Mouse (Mus musculus): ENCODE data around the gene Ptbp2. TPM values are rescaled to one million over a fixed set of nuclear protein-coding genes. Genes with fewer than 3 reads are reported as not detected.

Gene Ptbp2
- polyA plus RNA-seq (2015; fragmentation: Nextera tagmentation; extraction: Ambion mirVana): 42.6 and 48.1 TPM in 2 replicates

- H3K27ac ChIP-seq (ENCODE audit: low read length): peak within 1 kb of the TSS; percentile 97
- peaks cover 4% of the 10 kb centered on the region for H3K4me1 ChIP-seq (ENCODE audit: control insufficient read depth, insufficient read depth, low read length)
- H3K4me2 ChIP-seq (ENCODE audit: low read depth, low read length): peak within 1 kb of the TSS; percentile 90
- 0 out of 2 replicates have a peak, but pooled peaks cover 3% of the 10 kb centered on the region for H3K36me3 ChIP-seq (ENCODE audit: control insufficient read depth, insufficient read depth)
- no peaks in the 10 kb centered on the region for H3K9me3 ChIP-seq (replicated peaks; ENCODE audit: control insufficient read depth, low read length)
- peak within 1 kb of the TSS; percentile 99 for H3K9ac ChIP-seq (ENCODE audit: low read length)
- ATAC-seq (replicated peaks; ENCODE audit: extremely low read depth, insufficient read depth, low FRiP score): no peak
- WGBS: 88% methylated on average over 4 of the region's 4 CpGs
- H3K27me3 ChIP-seq (ENCODE audit: control insufficient read depth, insufficient read depth, low read length): no peaks in the 10 kb centered on the region
- H3K4me3 ChIP-seq (ENCODE audit: low read length): peak within 1 kb of the TSS; percentile 92
Measured at GRCm38 (mm10) chr3:119784366-119784765, at the start of gene Ptbp2. Gene Ptbp2, minus strand, starts transcription at chr3:119784466.

DNA sequence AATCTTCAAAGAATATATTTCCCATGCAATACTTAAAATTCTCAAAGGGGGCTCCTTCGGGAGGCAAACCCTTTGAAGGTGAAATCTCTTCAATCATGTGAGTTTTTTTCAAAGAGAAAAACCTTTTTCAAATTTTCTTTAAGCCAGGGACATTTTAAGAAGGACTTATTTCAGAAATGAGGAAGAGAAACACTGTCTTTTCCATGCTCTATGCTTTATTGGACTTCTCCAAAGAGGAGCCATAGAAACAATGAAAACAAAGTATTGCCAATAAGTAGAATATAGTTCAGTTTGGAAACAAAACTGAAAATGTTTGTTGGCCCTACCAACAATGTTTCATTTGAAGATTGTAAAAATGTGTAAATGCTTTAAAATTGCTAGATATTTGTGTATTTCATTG, 30.4 kb upstream of the Ptbp2 start:
- Histone ChIP-seq H3K4me1 (ENCODE audit: control insufficient read depth, insufficient read depth, low read length) (no peaks in the 10 kb centered on the region), H3K9me3 (replicated peaks; ENCODE audit: control insufficient read depth, low read length) (peaks cover 2% of the 10 kb centered on the region; the same call in 1 of the 2 replicates), H3K27me3 (ENCODE audit: control insufficient read depth, insufficient read depth, low read length) (no peaks in the 10 kb centered on the region), H3K27ac (ENCODE audit: low read length) (no peak overlapping the region), H3K4me2 (ENCODE audit: low read depth, low read length) (no peak overlapping the region), H3K4me3 (ENCODE audit: low read length) (no peak overlapping the region), H3K36me3 (ENCODE audit: control insufficient read depth, insufficient read depth) (no peaks in the 10 kb centered on the region), H3K9ac (ENCODE audit: low read length) (no peak overlapping the region)
- WGBS: 61% methylated on average over 1 of the region's 1 CpGs
- no peak for ATAC-seq (replicated peaks; ENCODE audit: extremely low read depth, insufficient read depth, low FRiP score)

- WGBS: 67% methylated on average over 7 of the region's 7 CpGs
Measured at GRCm38 (mm10) chr3:119806123-119806522, 21.9 kb upstream of the Ptbp2 start.

DNA sequence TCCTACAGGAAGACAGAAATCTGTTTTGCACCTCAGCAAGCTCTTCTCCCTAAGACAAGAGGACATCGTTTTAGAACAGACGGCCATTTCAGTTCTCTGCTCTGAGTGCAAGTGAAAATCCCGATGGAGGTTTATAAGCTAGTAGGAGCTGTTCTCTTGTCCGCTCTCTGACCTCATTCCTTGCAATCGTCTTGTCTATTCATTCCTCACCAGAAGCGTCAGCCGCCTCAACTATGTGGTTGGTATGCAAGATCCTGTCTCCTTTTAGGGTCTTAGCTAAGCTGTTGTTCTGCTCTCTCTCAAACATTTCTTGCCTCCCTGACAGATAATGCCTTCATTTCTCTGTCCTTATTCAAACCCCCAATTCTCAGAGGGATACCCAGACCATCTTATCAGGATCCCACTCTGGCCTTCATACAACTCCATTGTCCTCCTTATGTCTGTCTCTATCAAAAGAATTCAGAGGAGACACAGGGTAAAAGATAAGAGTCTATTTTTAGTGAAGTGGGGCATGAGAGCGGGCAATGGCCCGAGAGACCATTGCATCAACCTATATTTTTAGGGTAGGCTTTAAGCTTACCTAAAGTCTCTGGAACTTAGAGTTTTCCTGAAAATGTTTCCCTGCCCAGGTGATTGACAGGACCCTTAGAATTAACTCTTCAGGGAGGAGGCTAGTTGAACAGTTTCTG, 10.6 kb upstream of the Ptbp2 start:
- Histone ChIP-seq H3K27me3 (ENCODE audit: control insufficient read depth, insufficient read depth, low read length) (no peaks in the 10 kb centered on the region), H3K36me3 (ENCODE audit: control insufficient read depth, insufficient read depth) (0 out of 2 replicates have a peak, but pooled peaks cover 2% of the 10 kb centered on the region), H3K4me2 (ENCODE audit: low read depth, low read length) (peak overlapping the region; percentile 9), H3K4me3 (ENCODE audit: low read length) (no peak overlapping the region), H3K4me1 (ENCODE audit: control insufficient read depth, insufficient read depth, low read length) (peaks cover 3% of the 10 kb centered on the region; the same call in 1 of the 2 replicates), H3K9ac (ENCODE audit: low read length) (no peak overlapping the region), H3K9me3 (replicated peaks; ENCODE audit: control insufficient read depth, low read length) (peaks cover 5% of the 10 kb centered on the region), H3K27ac (ENCODE audit: low read length) (peak overlapping the region; percentile 66)
- 25% methylated on average over 9 of the region's 9 CpGs for WGBS
- peak; percentile 64 for ATAC-seq (replicated peaks; ENCODE audit: extremely low read depth, insufficient read depth, low FRiP score)

More at GRCm38 (mm10) chr3:119806123-119806522, 21.9 kb upstream of the Ptbp2 start:
- Histone ChIP-seq H3K27ac (ENCODE audit: low read length) (no peak overlapping the region), H3K9me3 (replicated peaks; ENCODE audit: control insufficient read depth, low read length) (no peaks in the 10 kb centered on the region), H3K9ac (ENCODE audit: low read length) (no peak overlapping the region), H3K4me1 (ENCODE audit: control insufficient read depth, insufficient read depth, low read length) (no peaks in the 10 kb centered on the region), H3K36me3 (ENCODE audit: control insufficient read depth, insufficient read depth) (no peaks in the 10 kb centered on the region), H3K4me2 (ENCODE audit: low read depth, low read length) (no peak overlapping the region), H3K27me3 (ENCODE audit: control insufficient read depth, insufficient read depth, low read length) (no peaks in the 10 kb centered on the region), H3K4me3 (ENCODE audit: low read length) (no peak overlapping the region)
- ATAC-seq (replicated peaks; ENCODE audit: extremely low read depth, insufficient read depth, low FRiP score): no peak

DNA sequence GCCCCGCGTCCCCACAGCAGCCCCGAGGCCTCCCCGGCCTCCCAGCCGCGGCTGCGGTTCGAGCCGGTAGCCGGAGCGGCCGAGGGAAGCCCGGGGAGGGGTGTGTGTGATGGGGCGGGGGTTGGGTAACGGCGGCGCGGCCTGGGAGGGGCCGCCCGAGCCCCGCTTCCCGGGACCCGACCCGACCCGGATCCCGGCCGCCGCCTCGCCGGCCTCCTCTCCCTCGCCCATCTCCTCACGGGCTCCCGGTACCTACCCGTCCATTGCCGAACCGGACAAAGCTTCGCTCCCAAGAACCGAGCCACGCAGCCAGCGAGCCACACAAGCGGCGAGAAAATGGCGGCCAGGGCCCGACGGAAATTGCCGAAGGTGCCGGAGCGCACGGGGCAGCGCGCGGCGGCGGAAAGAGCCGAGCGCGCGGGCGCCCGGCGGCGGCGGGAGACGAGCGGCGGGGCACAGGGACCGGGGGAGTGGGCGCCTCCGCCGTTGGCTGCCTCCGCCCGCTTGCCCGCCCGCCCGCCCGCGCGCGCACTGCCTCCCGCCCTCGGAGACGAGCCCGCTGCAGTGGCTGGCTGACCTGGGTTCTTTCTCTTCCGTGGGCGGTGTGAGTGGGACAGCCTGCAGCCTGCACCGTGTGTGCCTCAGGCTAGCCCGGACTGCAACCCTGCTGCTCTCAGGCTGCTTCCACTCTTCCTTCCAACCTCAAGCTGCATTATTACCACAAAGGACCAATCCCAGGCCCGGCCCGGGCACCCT, 1.1 kb downstream of the Ptbp2 start:
- Histone ChIP-seq H3K4me2 (ENCODE audit: low read depth, low read length) (peak overlapping the region; percentile 90), H3K27ac (ENCODE audit: low read length) (peak overlapping the region; percentile 97), H3K9ac (ENCODE audit: low read length) (peak overlapping the region; percentile 99), H3K27me3 (ENCODE audit: control insufficient read depth, insufficient read depth, low read length) (no peaks in the 10 kb centered on the region), H3K4me1 (ENCODE audit: control insufficient read depth, insufficient read depth, low read length) (peaks cover 10% of the 10 kb centered on the region), H3K36me3 (ENCODE audit: control insufficient read depth, insufficient read depth) (0 out of 2 replicates have a peak, but pooled peaks cover 3% of the 10 kb centered on the region), H3K4me3 (ENCODE audit: low read length) (peak overlapping the region; percentile 92), H3K9me3 (replicated peaks; ENCODE audit: control insufficient read depth, low read length) (no peaks in the 10 kb centered on the region)
- WGBS: under 1% methylated on average over 64 of the region's 89 CpGs
- peak; percentile 92 for ATAC-seq (replicated peaks; ENCODE audit: extremely low read depth, insufficient read depth, low FRiP score)

DNA sequence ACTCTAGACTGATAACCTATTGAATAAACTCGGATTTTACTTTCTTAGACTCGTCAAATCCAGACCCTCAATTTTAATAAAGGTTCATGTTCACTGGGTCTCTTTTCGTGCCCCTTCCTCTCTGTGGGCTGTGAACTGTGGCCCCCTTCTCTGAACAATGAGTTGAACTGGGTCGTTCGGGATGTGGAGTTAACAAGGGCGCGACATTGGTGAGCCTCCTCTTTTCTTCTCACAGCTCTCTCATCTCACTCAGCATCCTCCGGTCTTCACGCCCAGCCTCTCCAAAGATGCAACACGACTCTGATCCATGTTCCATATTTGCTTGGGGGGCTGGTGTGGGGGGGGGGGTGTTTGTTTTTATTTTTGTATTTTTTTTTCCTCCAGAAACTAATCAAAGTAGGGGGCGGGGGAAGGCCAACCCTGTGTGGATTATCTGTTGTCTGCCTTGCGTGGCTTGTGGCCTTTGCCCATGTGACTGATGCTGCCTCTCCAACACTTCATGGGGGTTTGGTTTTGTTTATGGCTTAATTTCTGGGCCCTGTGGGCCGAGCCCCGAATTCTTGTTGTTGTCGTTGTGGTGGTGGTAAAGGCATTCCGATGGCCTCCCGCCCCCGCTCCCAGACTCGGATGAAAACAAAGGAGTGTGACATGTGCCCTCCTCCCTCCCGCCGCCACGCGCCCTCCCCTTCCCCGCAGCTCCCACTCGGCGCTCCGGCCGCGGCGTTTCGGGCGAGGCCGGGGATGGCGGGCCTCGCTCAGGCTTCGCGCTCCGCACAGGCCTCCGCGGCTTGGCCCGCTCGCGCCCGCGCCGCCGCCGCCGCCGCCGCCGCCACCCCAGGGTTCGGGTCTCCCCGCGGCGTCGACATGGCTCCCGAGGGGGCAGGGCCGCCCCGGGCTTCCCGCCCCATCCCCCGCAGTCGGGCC, 2.0 kb downstream of the Ptbp2 start:
- peak overlapping the region; percentile 92 for H3K4me3 ChIP-seq (ENCODE audit: low read length)
- no peaks in the 10 kb centered on the region for H3K27me3 ChIP-seq (ENCODE audit: control insufficient read depth, insufficient read depth, low read length)
- H3K9ac ChIP-seq (ENCODE audit: low read length): peak overlapping the region; percentile 99
- H3K27ac ChIP-seq (ENCODE audit: low read length): peak overlapping the region; percentile 97
- ATAC-seq (replicated peaks; ENCODE audit: extremely low read depth, insufficient read depth, low FRiP score): peak; percentile 43
- peak overlapping the region; percentile 90 for H3K4me2 ChIP-seq (ENCODE audit: low read depth, low read length)
- peaks cover 12% of the 10 kb centered on the region for H3K4me1 ChIP-seq (ENCODE audit: control insufficient read depth, insufficient read depth, low read length)
- H3K36me3 ChIP-seq (ENCODE audit: control insufficient read depth, insufficient read depth): 0 out of 2 replicates have a peak, but pooled peaks cover 3% of the 10 kb centered on the region
- no peaks in the 10 kb centered on the region for H3K9me3 ChIP-seq (replicated peaks; ENCODE audit: control insufficient read depth, low read length)
- WGBS: under 1% methylated on average over 54 of the region's 63 CpGs

DNA sequence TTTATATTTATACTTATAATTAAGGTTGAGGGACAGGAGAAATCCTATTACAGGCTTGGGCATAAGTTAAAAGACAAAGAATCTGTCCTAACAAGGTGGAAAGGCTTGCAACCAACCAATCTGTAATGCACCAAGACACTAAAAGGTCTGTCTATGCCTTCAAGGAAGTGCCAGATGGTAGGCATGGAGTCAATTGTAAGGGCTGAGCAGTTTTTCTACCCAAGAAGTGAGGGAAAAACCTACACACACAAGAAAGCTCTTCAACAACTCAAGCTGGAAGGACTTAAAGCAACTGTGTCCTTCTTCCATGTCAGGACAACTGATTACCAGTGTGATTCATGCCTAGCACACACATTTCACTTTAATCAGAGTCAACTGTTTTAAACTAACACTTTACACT, 3.4 kb downstream of the Ptbp2 start:
- Histone ChIP-seq H3K9ac (ENCODE audit: low read length) (peak overlapping the region; percentile 54; the same call in 1 of the 2 replicates), H3K36me3 (ENCODE audit: control insufficient read depth, insufficient read depth) (0 out of 2 replicates have a peak, but pooled peaks cover 3% of the 10 kb centered on the region), H3K4me1 (ENCODE audit: control insufficient read depth, insufficient read depth, low read length) (peaks cover 14% of the 10 kb centered on the region), H3K9me3 (replicated peaks; ENCODE audit: control insufficient read depth, low read length) (no peaks in the 10 kb centered on the region), H3K4me2 (ENCODE audit: low read depth, low read length) (peak overlapping the region; percentile 60), H3K4me3 (ENCODE audit: low read length) (peak overlapping the region; percentile 33), H3K27me3 (ENCODE audit: control insufficient read depth, insufficient read depth, low read length) (no peaks in the 10 kb centered on the region), H3K27ac (ENCODE audit: low read length) (no peak overlapping the region; the same call in 1 of the 2 replicates)
- ATAC-seq (replicated peaks; ENCODE audit: extremely low read depth, insufficient read depth, low FRiP score): no peak

GRCm38 (mm10) chr3:119779261-119779660, 5.0 kb downstream of the Ptbp2 start:
- Histone ChIP-seq H3K27ac (ENCODE audit: low read length) (no peak overlapping the region), H3K4me2 (ENCODE audit: low read depth, low read length) (no peak overlapping the region), H3K9me3 (replicated peaks; ENCODE audit: control insufficient read depth, low read length) (no peaks in the 10 kb centered on the region), H3K27me3 (ENCODE audit: control insufficient read depth, insufficient read depth, low read length) (no peaks in the 10 kb centered on the region), H3K4me3 (ENCODE audit: low read length) (no peak overlapping the region), H3K36me3 (ENCODE audit: control insufficient read depth, insufficient read depth) (0 out of 2 replicates have a peak, but pooled peaks cover 3% of the 10 kb centered on the region), H3K9ac (ENCODE audit: low read length) (no peak overlapping the region), H3K4me1 (ENCODE audit: control insufficient read depth, insufficient read depth, low read length) (peaks cover 14% of the 10 kb centered on the region)
- WGBS: 88% methylated on average over 1 of the region's 1 CpGs
- no peak for ATAC-seq (replicated peaks; ENCODE audit: extremely low read depth, insufficient read depth, low FRiP score)

Data from heart, embryonic 16.5 days (tissue).